Mouse (Mus musculus) testis, adult 2 months (tissue): ENCODE data around the gene R3hdm2.

Experiments used
- CTCF ChIP-seq: fragments of 200-500 bp; IDR thresholded peaks from 2 replicates; pipeline ENCODE4 v1.5.1; 2012; ENCODE audit warnings: low read depth, mild to moderate bottlenecking, inconsistent platforms, low read length, moderate library complexity; ENCODE audit not compliant: control insufficient read depth, insufficient read depth, insufficient replicate concordance
- POLR2A ChIP-seq: fragments of 200-500 bp; IDR thresholded peaks from 2 replicates; pipeline ENCODE4 v1.6.1; 2012; ENCODE audit warnings: low read depth, mild to moderate bottlenecking, inconsistent platforms, low read length, moderate library complexity; ENCODE audit not compliant: control insufficient read depth

DNA sequence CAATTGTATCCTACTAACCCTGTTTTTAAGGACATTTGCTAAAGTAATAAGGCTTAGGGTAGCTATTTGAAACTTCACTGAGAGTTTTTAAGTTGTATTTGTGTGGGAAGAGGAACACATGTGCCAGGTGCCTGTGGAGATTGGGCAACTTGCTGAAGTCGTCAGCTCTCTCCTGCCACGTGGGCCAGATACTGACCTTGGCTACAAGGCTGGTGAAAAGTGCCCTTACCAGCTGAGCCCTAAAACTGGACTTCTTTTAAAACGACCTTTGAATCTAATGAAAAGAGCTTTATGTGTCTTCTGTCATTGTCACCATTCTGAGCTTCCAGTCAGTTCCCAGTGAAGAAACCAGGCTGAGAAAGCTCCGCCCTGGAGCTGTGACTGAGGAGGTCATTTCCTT is 27.3 kb downstream of the R3hdm2 start:
- TF ChIP-seq CTCF (no peak), POLR2A (no peak)
